Mouse (Mus musculus): ENCODE results near the gene Grm4.

DNA sequence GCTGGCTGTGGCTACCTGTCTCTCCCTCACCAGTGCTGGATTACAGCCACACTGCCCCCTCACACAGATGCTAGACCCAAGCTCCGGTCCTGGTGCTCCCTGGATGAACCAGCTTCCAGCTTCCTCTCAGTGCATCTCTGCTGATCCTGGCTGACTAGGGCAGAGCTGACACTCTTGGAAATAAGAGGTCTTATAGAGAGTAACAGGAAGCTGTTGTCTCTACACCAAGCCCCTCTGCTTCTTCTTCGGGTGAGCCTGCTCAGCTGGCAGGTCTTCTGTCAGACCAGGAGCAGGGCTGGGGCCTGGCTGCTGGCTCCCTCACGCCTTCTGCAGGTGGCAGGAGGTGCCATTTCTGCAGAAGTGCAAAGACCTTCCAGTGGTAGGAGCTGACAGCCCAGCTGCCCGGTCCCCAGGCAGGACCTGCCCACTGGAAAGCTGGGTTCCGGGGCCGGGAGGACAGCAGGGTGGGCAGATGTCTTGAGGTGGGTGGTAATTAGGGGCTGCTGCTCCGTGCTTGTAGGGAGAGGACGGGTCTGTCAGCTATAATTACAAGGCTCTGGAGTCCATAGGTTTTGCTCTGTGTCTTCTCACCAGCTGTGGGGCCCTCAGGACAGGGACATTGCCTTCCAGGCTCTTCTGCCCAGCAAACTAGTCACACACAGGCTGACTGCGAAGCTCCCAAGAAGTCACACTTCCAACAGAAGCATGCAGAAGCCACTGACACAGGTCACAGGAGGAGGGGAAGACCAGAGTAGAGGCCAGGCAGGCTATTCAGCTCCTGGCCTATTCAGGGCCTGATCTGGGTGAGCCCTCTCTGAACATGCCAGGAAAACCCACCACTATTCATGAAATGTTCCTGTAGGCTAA is 10.7 kb downstream of the Grm4 start:
- TF ChIP-seq POLR2A (IDR thresholded peaks at IDR 0.05; ENCODE audit: borderline replicate concordance, insufficient read depth, low read length): peak; percentile 12; the same call in 1 of the 2 replicates
- no peak for TF ChIP-seq CTCF (IDR thresholded peaks at IDR 0.05; ENCODE audit: borderline replicate concordance, insufficient read depth, low read depth, low read length)
